Mouse (Mus musculus) B cell, adult 2 months (primary cell): ENCODE measurements around the gene Lipt2.
A peak's percentile ranks its signal among the peaks of the same experiment; 100 is the strongest.

Experiments
- DNase-seq, 2 experiments: peaks; one replicate each; pipeline ENCODE4 v3.0.0; 2022

Lipt2 gene

DNA sequence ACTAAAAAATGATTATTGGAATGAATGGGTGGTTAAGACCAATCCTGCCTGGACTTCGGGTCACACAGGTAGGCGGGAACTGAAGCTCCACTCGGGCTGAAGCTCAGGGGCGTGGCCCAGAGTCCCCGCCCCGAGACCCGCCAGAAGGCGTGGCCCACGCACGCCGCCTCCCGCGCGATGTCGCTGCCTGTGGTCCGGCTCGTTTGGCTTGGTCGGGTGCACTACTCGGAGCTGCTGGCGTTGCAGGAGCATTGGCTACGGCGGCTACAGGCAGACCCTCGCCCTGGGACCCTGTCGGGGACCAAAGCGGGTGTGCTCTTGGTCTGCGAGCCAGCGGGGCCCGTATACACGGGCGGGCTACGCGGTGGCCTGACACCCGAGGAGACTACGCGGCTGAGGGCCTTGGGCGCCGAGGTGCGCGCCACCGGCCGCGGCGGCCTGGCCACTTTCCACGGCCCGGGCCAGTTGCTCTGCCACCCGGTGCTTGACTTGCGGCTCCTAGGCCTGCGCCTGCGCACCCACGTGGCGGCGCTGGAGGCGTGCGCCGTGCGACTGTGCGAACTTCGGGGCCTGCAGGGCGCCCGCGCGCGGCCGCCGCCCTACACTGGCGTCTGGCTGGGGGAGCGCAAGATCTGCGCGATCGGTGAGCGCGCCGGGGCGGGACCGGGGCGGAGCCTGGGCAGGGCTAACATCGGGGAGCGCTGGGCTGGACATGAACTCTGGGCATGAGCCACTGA, at the start of gene Lipt2:
Gene Lipt2 (plus strand): TSS at position 173 of the 737 bp plus-strand sequence.
- peak; percentile 88 to 89 for DNase-seq

DNA sequence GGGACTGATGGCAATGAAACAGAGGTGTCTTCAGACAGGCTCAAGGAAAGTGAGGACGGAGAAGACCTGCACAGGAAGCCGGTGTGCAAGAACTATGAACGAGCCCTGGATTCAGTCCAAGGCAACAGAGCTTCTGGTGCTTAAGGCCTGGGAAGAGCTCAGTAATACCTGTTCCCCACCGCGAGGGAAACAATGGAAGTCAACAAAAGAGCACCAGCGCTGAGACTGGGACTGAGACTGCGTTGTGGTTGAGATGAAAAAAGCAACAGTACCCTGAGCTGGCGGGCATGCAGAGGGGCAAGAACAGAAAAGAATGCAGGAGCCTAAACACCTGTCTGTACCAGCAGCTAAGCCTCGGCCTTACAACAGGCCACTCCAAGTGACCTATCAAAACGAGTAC, 47.6 kb upstream of the Lipt2 start:
- DNase-seq: no peak

DNA sequence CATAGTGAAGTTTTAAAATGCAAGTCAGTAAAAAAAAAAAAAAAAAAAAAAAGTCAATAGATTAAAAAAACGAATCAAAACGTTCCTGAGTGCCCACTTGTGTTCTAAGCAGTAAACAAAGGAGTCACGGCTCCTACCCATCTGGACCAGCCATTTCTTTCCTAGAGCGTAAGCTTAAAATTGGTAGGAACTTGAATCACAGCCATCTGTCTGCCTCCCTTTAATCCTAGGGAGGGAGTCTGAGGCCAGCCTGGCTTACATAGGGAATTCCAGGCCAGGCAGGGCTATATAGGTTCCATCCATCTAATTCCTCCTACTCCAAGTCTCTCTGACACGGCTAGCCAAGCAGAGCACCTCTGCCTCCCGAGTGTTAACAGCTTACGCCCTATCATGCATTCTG, 45.3 kb upstream of the Lipt2 start:
- DNase-seq: no peak

DNA sequence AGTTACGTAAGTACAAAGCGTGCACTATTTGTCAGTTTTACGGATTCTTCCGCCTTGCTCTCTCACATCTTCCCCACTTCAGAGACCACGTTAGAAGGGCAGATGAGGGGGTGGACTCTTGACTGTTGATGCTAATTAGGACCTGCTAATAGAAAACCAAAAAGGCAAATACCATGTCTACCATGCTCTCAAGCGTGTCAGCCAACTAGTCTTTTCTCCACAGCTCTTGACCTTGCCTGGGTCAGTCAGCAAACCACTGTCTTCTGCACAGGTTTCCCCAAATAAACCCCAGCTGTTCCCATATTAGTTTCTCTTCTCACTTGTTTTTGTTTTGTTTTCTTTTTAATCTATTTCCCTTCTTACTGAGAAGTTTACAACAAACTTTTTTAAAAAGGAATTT, 44.8 kb upstream of the Lipt2 start:
- DNase-seq: no peak

DNA sequence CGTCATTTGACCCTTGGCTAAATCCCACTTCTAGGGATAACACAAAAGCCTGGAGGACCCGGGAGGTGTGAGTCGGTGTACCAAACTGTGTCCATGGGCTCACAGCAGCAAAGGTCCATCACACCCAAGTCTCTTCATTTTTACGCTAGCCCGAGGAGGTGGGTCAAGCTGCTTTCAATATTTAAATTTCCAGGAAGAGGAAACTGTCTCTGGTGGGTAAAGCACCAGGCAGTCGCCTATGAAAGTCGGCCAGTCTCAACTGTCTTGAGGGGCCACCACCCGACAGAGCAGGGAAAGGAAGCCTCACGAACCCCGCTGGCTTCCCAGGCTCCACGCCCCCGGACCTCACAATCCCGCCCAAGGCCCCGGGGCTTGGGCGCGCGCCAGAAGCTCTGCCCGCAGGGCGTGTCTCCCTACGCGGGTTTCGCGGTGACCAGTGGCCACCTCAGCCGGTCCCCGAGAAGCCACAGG, 38.3 kb upstream of the Lipt2 start:
- peak in 1 of 2 experiments; percentile 38 for DNase-seq

DNA sequence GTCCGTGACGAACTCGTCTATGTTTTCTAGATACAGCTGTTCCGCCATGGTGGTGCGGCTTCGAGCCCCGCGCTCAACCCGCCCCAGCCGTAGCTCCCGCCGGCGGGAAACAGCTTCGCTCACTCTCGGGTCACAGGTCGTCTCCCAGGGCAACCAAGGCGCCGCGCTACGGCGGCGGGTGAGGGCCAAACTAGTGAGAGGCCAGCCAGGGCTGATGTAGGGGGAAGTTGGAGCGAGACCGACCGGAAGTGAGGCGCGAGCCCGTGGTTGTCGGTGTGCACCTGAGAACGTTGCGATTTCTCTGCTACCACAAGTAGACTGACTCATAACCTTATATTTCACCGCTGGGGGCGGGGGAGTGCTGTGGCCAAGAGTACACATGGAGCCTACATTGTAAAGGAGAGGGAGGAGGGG, 37.7 kb upstream of the Lipt2 start, which contains the start of gene Pold3:
Gene Pold3 (minus strand): TSS at position 190 of the 414 bp plus-strand sequence.
- DNase-seq: peak; percentile 100

DNA sequence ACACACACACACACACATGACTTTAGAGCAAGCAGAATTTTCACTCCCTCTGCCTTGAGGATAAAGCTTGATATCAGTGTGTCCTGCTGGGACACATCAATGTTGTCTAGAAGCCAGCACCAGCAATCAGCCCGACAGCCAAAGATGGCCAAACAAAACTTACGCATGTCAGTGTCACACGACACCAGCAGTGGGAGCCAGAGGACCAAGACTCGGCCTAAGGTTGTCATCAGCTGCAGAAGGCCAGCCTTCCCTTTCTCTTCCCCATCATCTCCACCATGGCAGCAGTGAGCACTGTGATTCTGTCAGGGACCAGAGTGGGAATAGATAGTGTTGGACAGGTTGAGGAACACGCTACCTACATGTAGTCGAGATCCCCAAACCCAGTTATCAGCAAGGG, 35.6 kb upstream of the Lipt2 start:
- peak; percentile 41 to 50 for DNase-seq

DNA sequence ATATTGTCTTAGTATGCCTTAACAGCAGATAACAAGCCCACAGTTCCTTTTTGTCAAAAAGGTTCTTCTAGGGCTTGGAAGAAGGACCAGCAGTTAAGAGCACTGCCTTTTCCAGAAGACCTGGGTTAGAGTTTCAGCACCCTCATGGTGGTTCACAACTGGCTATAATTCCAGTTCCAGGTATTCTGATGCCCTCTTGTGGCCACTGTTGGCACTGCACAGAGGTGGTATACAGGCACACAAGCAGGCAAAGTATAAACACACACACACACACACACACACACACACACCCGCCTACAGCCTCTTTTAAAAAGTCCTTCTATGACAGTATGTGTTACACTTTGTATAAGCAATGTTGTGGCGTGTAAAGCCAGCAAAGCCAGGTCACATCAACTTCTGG, 34.9 kb upstream of the Lipt2 start:
- DNase-seq: peak; percentile 77 to 78

DNA sequence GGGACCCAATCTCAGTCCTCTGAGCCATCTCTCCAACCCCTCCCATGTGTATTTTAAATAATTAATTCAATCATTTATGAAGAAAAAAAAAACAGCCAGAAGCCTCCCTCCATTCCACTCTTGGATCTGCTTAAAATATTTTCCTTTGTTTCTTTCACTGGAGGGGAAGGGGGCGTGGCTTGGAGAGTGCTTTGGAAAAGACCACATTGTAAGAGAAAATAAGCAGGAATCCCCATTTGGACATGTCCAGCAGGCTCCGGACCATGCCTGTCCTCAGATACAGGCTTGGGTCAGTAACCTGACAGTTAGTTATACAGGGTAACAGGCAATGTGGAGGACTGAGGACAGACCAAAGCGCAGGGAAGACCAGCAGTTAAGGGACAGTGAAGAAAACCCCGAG, 33.9 kb upstream of the Lipt2 start:
- DNase-seq: no peak

DNA sequence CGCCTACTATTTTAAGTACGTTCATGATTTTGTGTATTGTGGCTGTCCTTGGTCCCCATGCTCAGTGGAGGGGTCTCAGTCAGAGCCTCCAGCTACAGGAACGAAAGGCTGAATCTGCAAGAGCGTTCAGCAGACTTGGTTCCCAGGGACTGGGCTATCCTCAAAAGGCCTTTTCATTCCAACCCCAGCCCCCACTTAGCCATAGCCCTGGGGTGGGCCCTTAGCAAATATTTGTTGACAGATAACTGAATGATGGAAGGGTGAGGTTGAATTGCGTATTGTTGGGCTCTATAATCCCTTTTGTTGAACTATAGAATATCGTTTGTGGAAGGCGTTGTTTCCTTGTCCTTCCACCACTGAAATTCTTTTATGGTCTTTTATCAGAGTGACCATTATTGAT, 32.6 kb upstream of the Lipt2 start:
- DNase-seq: no peak

DNA sequence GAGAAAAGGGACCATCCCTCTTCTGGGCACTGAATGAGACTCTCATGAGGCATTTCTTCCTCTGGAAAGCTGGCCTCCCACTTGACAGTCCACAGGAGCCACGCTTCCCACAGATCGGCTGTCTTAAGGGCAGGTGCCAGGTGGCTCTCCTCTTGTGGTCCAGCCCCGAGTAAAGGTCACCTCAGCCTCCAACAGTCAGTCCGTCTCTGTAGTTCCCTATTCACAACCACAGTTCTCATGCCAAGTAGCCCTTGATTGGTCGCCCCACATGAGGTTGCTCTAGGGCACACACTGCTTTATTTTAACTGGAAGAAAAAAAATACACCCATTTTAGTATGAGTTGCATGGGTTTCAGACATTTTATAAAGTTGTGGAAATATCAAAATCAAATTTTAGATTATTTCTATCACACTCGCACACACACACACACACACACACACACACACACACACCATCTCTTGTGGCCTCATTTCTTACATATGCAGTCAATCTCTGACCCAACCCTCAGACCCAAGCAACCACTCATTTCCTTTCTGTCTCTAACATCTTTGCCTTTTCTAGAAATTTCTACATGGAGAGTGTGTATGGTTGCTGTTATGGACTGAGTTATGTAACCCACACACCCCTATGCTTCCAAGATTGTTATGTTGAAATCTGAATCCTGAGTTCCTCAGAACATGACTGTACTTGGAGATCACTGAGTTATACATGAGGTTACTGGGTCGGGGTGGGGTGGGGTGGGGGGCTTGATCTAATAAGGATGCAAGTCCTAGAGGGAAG, 30.6 kb upstream of the Lipt2 start:
- no peak for DNase-seq

DNA sequence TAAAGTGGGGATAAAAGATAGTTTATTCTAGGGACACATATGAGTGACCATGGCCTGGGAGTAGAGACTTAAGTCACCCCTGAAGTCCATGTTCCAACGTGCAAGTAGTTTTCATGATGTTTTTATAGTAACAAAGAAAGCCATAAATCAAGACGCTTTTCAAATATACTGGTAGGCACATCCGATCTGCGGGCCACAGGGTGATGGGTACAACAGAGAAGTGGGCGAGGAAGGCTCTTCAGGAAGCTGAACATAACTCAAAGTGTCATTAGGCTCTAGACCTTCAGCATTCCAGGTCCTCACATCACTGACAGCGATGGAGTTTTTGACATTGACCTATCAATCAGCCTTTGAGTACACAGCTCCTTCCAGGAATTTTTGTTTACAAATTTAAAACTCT, 28.5 kb upstream of the Lipt2 start:
- DNase-seq: no peak

DNA sequence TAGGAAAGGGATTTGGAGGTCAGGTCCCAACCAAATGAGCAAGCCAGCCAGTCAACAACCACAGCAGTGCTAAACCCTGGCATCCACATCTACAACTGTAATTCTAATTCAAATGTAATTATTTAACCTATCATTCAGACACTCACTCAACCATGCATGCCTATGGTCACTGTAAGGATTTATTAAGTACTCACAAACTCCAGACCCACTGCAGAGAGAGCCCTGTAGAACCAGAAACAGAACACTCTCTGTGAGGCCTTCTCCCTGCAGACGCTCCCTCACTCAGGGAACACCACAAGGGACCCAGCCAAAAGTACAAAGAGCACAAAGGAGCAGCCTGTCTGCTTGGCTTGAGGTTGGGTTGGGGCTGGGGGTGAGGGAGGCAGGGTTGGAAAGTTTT, 26.7 kb upstream of the Lipt2 start:
- DNase-seq: no peak

DNA sequence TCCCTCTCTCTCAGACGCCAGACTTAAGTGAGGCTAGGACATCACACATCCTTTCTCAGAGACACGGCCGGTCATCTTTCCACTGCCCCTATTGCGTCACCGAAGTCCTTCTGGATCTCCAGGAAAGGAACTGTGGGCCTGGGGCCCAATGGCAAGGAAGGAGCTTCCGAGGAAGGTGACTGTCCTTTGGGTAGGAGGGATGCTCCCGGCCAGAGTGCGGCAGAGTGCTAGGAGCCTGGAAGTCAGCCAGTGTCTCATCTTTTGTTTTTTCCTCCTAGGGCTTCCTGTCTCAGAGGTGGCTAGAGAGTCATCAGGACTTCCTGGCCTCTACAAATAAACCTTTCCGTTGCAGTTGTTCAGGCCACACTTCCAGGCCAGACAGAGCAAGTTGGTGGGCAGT, 22.0 kb upstream of the Lipt2 start:
- no peak for DNase-seq

DNA sequence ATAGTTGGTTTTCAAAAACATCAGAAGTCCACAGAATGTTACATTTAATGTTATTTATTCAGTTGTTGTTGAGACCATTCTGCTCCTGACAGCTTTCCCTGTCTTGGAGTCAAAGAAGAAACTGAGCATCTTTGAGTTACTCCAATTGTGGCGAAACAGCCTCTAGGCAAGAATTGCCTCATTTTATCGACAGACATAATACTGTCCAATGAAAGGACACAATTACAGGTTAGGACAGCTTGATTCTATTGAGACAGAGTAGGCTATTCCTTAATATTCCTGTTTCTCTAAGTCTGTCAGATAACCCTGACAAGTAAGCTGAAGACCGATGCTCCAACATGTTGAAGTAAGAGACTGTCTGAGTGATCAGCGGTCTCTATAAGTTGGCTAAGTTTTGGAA, 21.0 kb upstream of the Lipt2 start:
- DNase-seq: no peak

DNA sequence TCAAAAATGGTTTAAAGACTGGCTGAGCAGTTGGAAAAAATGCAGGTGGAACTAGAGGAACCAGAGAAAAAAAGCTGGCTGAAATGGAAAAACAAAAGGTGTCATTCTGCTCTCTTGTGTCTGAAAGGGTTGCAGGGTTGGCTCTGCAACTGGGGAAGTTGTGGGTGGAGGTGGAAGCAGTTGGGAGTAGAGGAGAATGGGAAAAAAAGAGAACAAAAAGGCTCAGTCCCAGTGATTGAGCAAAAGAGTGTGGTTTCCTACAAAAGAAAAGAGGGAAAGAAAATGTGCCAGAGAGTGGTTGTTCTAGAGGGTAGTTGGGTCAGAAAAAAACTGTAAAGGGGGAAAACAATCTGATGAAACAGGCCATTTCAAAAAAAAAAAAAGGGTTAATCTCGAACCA, 18.5 kb upstream of the Lipt2 start:
- DNase-seq: no peak

DNA sequence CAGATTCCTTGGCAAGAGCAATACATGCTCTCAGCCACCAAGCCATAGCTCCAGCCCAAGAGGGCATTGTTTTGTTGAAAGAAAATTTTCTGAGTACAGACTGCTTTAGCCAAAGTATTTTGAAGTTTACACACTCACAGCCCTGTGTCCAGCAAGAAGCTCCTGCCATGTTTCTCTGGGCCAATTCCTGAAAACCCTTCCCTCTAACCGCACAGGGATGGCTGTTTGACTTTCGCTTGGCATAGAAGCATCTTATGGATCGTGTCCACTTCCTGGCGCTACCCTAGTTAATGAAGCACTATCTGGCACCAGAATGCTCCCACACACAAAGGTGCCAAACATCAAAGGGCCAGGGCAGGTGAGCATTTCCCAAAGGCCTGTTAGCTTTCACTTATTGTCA, 10.5 kb upstream of the Lipt2 start:
- no peak for DNase-seq

DNA sequence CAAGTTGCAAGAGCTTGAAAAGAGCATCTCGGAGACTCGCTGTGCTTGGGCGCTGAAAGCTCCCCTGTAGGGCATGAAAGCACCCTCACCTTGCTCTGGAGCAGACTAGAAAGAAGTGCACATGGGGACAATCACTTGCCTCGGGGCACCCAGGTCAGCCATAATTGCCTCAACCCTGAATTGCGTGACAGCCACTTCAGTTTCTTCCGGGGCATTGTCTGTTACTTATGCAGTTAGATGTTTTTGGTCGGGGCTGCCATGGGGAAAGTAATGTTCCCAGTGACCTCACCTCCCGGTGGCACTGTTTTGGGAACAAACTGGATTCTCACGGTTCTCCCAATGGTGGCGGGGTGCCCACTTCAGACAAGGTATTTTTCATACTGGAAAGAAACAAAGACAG, 9.0 kb upstream of the Lipt2 start:
- no peak for DNase-seq

DNA sequence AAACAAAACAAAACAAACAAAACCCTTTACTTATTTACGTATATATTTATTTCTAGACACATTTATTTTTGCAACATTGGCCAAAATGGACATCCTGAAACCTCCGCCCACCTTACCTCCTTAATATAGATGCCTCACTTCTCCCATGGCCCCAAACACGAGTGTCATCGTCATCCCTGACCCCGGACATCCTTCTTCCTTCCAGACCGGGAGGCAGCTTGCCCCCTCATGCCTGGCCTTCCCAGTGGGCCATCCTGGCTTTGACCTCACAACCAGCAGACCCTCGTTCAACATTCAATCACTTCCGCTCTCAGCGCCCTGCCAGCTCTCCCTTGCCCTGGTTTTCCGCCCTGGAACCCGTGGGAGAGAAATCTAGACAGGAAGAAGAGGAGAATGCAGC, 8.5 kb upstream of the Lipt2 start:
- no peak for DNase-seq

DNA sequence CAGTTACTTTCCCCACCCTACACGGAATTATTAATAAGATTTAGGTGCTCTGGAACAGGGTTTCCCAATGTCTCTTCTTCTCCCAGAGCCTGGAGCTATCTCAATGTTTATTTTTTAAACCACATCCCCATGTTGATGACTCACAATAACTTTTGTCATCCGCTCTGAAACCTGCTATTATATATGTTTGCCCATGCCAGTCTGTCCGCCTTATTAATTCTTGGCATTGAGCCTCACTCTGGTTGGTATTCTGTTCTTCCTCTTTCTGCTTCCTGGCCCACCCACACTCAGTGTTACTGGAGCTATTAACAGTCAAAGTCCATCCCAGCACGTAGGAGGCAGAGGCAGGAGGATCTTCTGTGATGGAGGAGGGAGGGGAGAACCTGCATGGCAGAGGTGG, 1.4 kb upstream of the Lipt2 start:
- DNase-seq: no peak

DNA sequence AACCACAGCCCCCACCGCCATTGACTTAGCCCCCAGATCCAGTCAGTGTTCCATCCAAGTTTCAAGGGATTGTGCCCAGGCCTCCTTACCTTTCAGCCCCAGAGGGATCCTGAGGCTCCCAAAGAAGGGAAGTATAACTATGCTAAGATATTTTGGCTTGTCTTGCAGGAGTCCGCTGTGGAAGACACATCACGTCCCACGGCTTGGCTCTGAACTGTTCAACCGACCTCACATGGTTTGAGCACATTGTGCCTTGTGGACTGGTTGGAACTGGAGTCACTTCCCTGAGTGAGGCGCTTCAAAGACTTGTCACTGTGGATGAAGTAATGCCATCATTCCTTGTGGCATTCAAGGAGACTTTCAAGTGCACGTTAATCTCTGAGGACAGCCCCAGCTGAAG, 929 bp downstream of the Lipt2 start:
- no peak for DNase-seq

DNA sequence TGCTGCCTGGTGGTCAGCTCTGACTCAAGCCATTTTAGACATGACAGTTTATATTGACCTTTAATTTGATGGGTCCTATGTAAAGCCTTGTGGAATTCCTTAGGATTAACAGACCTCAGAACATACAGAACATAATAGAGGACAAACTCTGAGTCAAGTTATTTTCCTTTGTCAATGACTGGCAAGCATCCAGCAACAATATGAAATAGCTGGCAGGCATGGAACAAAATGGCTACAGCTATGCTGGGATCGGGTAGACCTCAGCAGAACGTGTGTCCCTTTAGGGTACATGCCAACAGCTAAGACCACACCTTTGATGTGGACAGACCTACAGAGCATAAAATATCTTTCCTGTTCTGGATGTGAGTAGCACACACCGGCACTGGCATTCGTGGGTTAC, 4.4 kb downstream of the Lipt2 start:
- DNase-seq: no peak

DNA sequence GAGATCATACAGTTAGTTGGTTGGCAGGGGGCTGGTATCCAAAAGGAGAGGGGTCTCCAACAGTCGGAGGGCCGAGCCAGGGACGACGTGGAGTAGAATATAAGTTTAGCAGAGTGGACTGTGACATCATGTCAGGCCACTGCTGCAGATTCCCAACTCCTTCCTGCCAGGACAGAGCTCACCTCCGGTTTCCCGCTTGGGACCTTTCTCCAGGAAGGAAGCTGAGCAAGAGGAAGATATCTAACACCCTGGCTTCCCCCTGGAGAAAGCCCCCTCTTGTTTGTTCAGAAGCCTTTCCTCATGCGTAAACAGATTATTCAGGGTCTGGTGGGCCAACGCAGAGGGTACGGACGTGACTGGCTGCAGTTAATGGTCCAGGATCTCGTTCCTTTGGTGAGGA, 9.6 kb downstream of the Lipt2 start:
- DNase-seq: no peak

DNA sequence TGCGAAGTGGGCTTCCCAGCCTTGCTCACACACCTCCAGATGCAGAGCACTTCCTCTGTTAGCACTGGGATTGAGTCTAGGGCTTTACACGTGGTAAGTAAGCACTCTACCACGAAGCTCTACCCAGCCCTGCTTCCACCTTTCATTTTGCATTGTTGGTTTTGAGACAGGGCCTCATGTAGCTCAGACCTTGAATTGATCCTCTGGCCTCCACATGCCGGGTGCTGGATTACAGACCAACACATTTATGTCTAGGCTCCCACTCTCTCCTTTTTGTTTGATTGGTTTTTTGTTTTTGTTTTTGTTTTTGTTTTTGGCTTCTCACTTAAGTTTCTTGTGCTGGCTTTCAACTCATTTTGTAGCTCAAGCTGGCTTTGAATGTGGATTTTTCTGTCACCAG, 11.7 kb downstream of the Lipt2 start:
- no peak for DNase-seq
